Mouse (Mus musculus): ENCODE measurements around the gene Zfp14. TPM values are rescaled to one million over a fixed set of nuclear protein-coding genes. Genes with fewer than 3 reads are reported as not detected.
A peak's percentile ranks its signal among the peaks of the same experiment; 100 is the strongest.

The Zfp14 gene
- 1.6 and 1.8 TPM in 2 replicates for polyA plus RNA-seq (2015; fragmentation: Nextera tagmentation; extraction: Ambion mirVana)

DNA sequence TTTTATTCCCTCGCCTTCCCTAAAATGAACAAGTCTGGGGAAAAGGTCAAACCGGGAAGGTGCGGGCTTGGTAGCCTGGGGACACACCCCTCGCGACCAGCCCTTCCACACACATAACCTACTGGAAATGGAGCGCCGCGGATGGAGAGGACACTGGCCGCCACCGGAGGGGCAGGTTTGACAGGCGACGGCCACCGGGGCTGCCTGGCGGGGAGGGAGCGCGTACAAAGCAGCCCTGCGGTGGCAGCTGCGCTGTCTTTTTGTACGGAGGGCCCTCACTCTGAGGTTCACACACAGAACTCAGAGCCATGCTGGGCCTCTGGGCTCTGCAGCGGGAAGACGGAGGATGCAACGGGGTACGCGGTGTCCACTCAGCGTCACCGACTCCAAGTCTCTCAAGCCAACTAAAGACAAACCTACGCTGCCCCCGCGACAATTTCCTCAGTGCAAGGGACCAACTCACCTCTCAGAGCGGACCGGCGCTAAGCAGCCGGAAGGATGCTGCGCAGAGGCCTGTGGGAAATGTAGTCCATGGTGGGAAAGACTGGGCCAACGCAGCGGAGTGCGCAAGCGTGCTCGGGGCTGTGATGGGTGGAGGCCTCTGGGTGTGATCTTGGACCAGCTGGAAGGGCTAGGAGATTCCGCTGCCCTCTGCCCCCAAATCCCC is at the start of gene Zfp14:
Gene Zfp14, minus strand, starts transcription at position 499 of the 667 bp plus-strand sequence.
- H3K36me3 ChIP-seq (ENCODE audit: control insufficient read depth, insufficient read depth, low read length), result no peaks in the 10 kb centered on the region
- ATAC-seq (ENCODE audit: low FRiP score, low TSS enrichment) (peak; percentile 95), DNase-seq (ENCODE audit: low spot score) (peak; percentile 86)
- peak within 1 kb of the TSS; percentile 56 for H3K4me3 ChIP-seq (ENCODE audit: low read depth, low read length)
- no peaks in the 10 kb centered on the region for H3K9me3 ChIP-seq (ENCODE audit: control insufficient read depth, low read length)
- WGBS, result 0% methylated on average over 40 of the region's 40 CpGs
- H3K9ac ChIP-seq (ENCODE audit: low read length), result peak within 1 kb of the TSS; percentile 53
- TF ChIP-seq CTCF (IDR thresholded peaks at IDR 0.05; ENCODE audit: low read depth), result no peak
- TF ChIP-seq EP300 (optimal IDR thresholded peaks at IDR 0.05), result no peak
- no peaks in the 10 kb centered on the region for H3K4me1 ChIP-seq (replicated peaks; ENCODE audit: control insufficient read depth, insufficient read depth)
- H3K27me3 ChIP-seq (ENCODE audit: control insufficient read depth, insufficient read depth, low read length), result no peaks in the 10 kb centered on the region
- H3K4me2 ChIP-seq (replicated peaks; ENCODE audit: low read depth), result peak within 1 kb of the TSS; percentile 80
- H3K27ac ChIP-seq (replicated peaks), result peak within 1 kb of the TSS; percentile 59

DNA sequence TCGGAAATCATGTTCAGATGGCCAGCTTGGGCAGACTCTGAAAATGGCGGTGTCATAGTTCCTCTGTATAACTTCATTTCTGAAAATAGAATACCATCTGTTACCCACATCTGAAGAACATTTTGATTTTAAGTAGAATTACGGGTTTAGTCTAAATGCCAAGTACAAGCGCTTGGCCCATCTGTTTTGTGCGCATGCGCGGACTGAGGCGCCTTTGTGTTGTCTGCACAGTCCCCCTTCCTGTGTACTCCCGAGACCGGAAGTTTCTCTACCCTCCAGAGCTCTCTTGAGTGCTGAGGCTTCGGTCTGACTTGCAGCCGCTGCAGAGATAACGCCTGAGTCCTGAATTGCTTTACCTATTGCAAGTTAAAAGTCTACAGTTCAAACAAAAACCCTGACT is 48.1 kb upstream of the Zfp14 start:
- Histone ChIP-seq H3K27ac (replicated peaks) (no peak overlapping the region), H3K27me3 (ENCODE audit: control insufficient read depth, insufficient read depth, low read length) (no peaks in the 10 kb centered on the region), H3K4me1 (replicated peaks; ENCODE audit: control insufficient read depth, insufficient read depth) (peaks cover under 1% of the 10 kb centered on the region; the same call in 1 of the 2 replicates), H3K4me3 (ENCODE audit: low read depth, low read length) (no peak overlapping the region), H3K9me3 (ENCODE audit: control insufficient read depth, low read length) (0 out of 2 replicates have a peak, but pooled peaks cover 5% of the 10 kb centered on the region), H3K36me3 (ENCODE audit: control insufficient read depth, insufficient read depth, low read length) (peaks cover 23% of the 10 kb centered on the region), H3K4me2 (replicated peaks; ENCODE audit: low read depth) (no peak overlapping the region), H3K9ac (ENCODE audit: low read length) (no peak overlapping the region)
- ATAC-seq (ENCODE audit: low FRiP score, low TSS enrichment), result no peak
- TF ChIP-seq CTCF (IDR thresholded peaks at IDR 0.05; ENCODE audit: low read depth) (no peak), EP300 (optimal IDR thresholded peaks at IDR 0.05) (no peak)
- WGBS, result 91% methylated on average over 13 of the region's 13 CpGs
- DNase-seq (ENCODE audit: low spot score), result no peak

DNA sequence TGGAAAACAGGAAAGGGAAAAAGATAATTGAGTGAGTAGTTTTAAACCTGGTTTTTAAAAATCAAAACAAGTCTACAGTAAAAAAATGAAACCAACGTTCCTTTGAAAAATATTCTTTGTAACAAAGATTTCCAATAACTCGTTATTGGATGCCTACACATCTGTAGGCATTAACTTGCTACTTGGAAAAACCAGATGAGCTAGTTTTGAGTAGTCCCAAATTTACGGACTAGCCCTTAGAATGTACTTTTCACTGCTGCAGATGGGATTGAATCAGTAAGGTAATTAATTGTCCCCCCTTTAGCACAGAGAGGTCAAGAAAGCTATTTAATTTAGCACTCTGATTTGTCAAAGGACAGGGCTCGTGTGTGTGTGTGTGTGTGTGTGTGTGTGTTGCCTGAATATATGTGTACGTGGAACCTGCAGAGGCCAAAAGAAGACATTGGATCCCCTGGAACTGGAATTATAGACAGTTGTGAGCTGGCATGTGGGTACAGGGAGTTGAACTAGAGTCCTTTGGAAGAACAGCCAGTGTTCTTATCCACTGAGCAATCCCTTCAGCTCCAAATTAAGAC is 44.5 kb upstream of the Zfp14 start:
- Histone ChIP-seq H3K9ac (ENCODE audit: low read length) (peak overlapping the region; percentile 50), H3K27me3 (ENCODE audit: control insufficient read depth, insufficient read depth, low read length) (no peaks in the 10 kb centered on the region), H3K4me3 (ENCODE audit: low read depth, low read length) (peak overlapping the region; percentile 76), H3K4me1 (replicated peaks; ENCODE audit: control insufficient read depth, insufficient read depth) (peaks cover 4% of the 10 kb centered on the region; the same call in 1 of the 2 replicates), H3K36me3 (ENCODE audit: control insufficient read depth, insufficient read depth, low read length) (peaks cover 7% of the 10 kb centered on the region), H3K27ac (replicated peaks) (peak overlapping the region; percentile 45), H3K4me2 (replicated peaks; ENCODE audit: low read depth) (peak overlapping the region; percentile 60), H3K9me3 (ENCODE audit: control insufficient read depth, low read length) (no peaks in the 10 kb centered on the region)
- 5% methylated on average over 5 of the region's 5 CpGs for WGBS
- no peak for TF ChIP-seq EP300 (optimal IDR thresholded peaks at IDR 0.05)
- TF ChIP-seq CTCF (IDR thresholded peaks at IDR 0.05; ENCODE audit: low read depth), result no peak
- DNase-seq (ENCODE audit: low spot score) (no peak), ATAC-seq (ENCODE audit: low FRiP score, low TSS enrichment) (no peak)

DNA sequence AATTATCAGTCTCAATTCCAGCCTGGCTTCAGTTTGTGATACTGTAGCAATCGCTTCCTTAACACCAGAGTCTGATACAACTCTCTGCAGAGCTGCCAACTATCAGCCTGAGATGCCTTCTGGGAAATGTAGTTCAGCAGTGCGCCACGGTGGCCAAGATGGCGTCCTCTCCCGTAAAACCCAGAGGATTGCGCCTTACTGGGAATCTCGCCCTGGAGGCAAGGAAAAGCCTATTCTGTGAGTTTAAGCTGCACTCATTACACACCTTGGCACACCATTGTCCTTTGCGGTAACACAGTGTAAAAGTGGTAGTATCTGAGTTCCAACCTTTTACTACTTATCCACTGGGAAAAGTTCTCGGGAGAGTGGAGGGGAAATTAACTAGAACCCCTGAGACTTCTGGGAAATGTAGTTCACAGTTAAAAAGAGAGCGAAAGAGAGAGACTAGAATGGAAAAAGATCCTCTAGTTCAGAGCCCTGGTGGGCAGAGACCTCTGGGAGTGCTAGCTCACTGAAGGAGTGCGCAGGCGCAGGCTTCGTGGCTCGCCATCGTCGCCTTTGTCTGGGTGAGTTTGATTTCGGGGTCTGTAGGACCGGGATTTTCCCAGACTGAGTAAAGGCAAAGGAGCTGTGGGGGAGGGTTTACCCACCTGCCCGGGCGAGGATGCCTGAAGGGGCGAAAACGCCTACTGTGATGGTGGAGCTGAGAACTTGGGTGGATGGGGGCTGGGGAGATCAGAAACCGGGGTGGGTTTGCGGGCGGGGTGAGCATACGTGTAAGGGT is 43.7 kb upstream of the Zfp14 start, which contains the start of gene Zfp260:
Gene Zfp260, plus strand, starts transcription at position 132 of the 784 bp plus-strand sequence.
- peak within 1 kb of the TSS; percentile 95 for H3K27ac ChIP-seq (replicated peaks)
- H3K4me1 ChIP-seq (replicated peaks; ENCODE audit: control insufficient read depth, insufficient read depth), result peaks cover 4% of the 10 kb centered on the region; the same call in 1 of the 2 replicates
- peak within 1 kb of the TSS; percentile 73 for H3K9ac ChIP-seq (ENCODE audit: low read length)
- H3K27me3 ChIP-seq (ENCODE audit: control insufficient read depth, insufficient read depth, low read length), result no peaks in the 10 kb centered on the region
- H3K9me3 ChIP-seq (ENCODE audit: control insufficient read depth, low read length), result no peaks in the 10 kb centered on the region
- TF ChIP-seq CTCF (IDR thresholded peaks at IDR 0.05; ENCODE audit: low read depth) (peak; percentile 44), EP300 (optimal IDR thresholded peaks at IDR 0.05) (no peak)
- H3K4me2 ChIP-seq (replicated peaks; ENCODE audit: low read depth), result peak within 1 kb of the TSS; percentile 60
- peaks cover 7% of the 10 kb centered on the region for H3K36me3 ChIP-seq (ENCODE audit: control insufficient read depth, insufficient read depth, low read length)
- DNase-seq (ENCODE audit: low spot score), result peak; percentile 88
- peak within 1 kb of the TSS; percentile 76 for H3K4me3 ChIP-seq (ENCODE audit: low read depth, low read length)
- ATAC-seq (ENCODE audit: low FRiP score, low TSS enrichment), result peak; percentile 82
- 1% methylated on average over 26 of the region's 26 CpGs for WGBS

DNA sequence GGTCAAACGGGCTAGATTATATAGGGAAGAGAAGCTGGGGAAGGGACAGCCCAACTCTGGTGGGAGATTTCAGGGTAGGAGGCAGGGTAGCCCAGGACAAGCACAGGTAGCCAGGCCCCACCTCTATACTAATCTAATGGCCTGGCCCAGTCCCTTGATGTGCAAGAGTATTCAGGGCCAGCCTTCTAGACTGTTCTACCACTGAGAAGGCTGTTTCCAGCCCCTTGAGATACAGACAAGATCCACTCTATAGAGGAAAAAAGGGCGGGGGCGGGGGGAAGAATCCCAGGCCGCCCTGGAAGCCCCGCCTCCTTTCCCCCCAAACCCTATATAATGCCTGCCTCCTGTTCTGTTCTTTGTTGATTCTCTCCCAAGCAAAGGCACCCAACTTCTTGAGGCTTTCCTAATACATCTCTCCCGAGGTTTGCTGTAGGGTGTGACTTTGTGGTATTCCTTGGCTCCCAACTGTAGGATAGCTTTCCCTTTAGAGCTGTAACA is 42.8 kb upstream of the Zfp14 start:
- 67% methylated on average over 6 of the region's 6 CpGs for WGBS
- no peak overlapping the region; the same call in 1 of the 2 replicates for H3K27ac ChIP-seq (replicated peaks)
- DNase-seq (ENCODE audit: low spot score) (no peak), ATAC-seq (ENCODE audit: low FRiP score, low TSS enrichment) (no peak)
- peak overlapping the region; percentile 60 for H3K4me2 ChIP-seq (replicated peaks; ENCODE audit: low read depth)
- H3K9me3 ChIP-seq (ENCODE audit: control insufficient read depth, low read length), result no peaks in the 10 kb centered on the region
- TF ChIP-seq CTCF (IDR thresholded peaks at IDR 0.05; ENCODE audit: low read depth) (no peak), EP300 (optimal IDR thresholded peaks at IDR 0.05) (no peak)
- peak overlapping the region; percentile 73 for H3K9ac ChIP-seq (ENCODE audit: low read length)
- peaks cover 7% of the 10 kb centered on the region for H3K4me1 ChIP-seq (replicated peaks; ENCODE audit: control insufficient read depth, insufficient read depth)
- peaks cover 1% of the 10 kb centered on the region; the same call in 1 of the 2 replicates for H3K36me3 ChIP-seq (ENCODE audit: control insufficient read depth, insufficient read depth, low read length)
- H3K4me3 ChIP-seq (ENCODE audit: low read depth, low read length), result peak overlapping the region; percentile 76
- no peaks in the 10 kb centered on the region for H3K27me3 ChIP-seq (ENCODE audit: control insufficient read depth, insufficient read depth, low read length)
